22 mouse cellular contexts compared by ENCODE assay signal in the genomic region with DNA sequence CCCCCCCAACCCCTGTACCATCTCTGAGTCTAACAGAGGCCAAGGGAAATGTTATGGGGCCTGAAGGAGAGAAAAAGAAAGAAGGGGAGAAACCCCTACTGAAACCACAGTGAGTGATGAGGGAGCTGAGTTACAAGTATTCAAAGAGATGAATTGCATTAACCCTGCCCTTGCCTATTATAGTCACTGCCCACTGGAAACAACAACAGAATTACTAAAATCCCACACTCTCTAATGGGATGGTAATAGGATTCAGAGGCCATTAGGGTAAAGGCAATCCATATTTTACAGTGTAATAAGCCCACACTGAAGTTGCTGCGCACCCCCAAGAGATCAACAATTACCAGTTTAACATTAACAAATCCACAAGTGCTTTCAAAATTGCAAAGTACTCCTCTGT.
A peak's percentile ranks its signal among the peaks of the same experiment; 100 is the strongest.
DNase-seq lines count a peak whose midpoint lies in the region; ATAC-seq and TF ChIP-seq lines count a peak whose summit lies in the region.
"Had no signal": no experiment of that assay in that cellular context is flagged by ENCODE, and none has a peak within 500 bp of the region (broad histone marks: within the 10 kb centered on the region; RNA-seq: fewer than 3 reads in every experiment).

No protein-coding gene starts in this region.

- H3K9me3 ChIP-seq in hindbrain, embryonic 11.5 days (ENCODE audit: control insufficient read depth, low read length) = no peaks in the 10 kb centered on the region
- no peaks in the 10 kb centered on the region for H3K9me3 ChIP-seq in hindbrain, postnatal 0 days (ENCODE audit: low read length)
- no peaks in the 10 kb centered on the region for H3K9me3 ChIP-seq in midbrain, embryonic 11.5 days (ENCODE audit: control insufficient read depth, low read length)
- no peaks in the 10 kb centered on the region for H3K9me3 ChIP-seq in midbrain, embryonic 16.5 days (replicated peaks; ENCODE audit: control insufficient read depth, low read length, poor library complexity, severe bottlenecking)
- no peaks in the 10 kb centered on the region for H3K9me3 ChIP-seq in hindbrain, embryonic 13.5 days
- H3K9me3 ChIP-seq: forebrain, embryonic 10.5 days; forebrain, embryonic 15.5 days; heart, embryonic 12.5 days; heart, embryonic 15.5 days had no signal

- 67% methylated on average over 1 of the region's 1 CpGs for WGBS in hindbrain, embryonic 11.5 days
- 80% methylated on average over 1 of the region's 1 CpGs for WGBS in hindbrain, postnatal 0 days
- 86% methylated on average over 1 of the region's 1 CpGs for WGBS in midbrain, embryonic 11.5 days
- WGBS in midbrain, embryonic 16.5 days = 69% methylated on average over 1 of the region's 1 CpGs
- 48% methylated on average over 1 of the region's 1 CpGs for WGBS in hindbrain, embryonic 13.5 days

- no peak overlapping the region for H3K9ac ChIP-seq in hindbrain, embryonic 11.5 days (ENCODE audit: low read depth, low read length)
- H3K9ac ChIP-seq in hindbrain, postnatal 0 days (replicated peaks; ENCODE audit: low read length) = no peak overlapping the region
- H3K9ac ChIP-seq in midbrain, embryonic 11.5 days (ENCODE audit: low read length) = no peak overlapping the region
- H3K9ac ChIP-seq in midbrain, embryonic 16.5 days (ENCODE audit: low read depth, low read length) = no peak overlapping the region
- H3K9ac ChIP-seq in hindbrain, embryonic 13.5 days = no peak overlapping the region
- H3K9ac ChIP-seq: forebrain, embryonic 15.5 days; heart, embryonic 12.5 days; heart, embryonic 15.5 days had no signal

- no peak overlapping the region for H3K4me2 ChIP-seq in hindbrain, embryonic 11.5 days (replicated peaks; ENCODE audit: low read depth, low read length)
- no peak overlapping the region for H3K4me2 ChIP-seq in hindbrain, postnatal 0 days (ENCODE audit: low read depth, low read length)
- H3K4me2 ChIP-seq in midbrain, embryonic 11.5 days = no peak overlapping the region
- H3K4me2 ChIP-seq in midbrain, embryonic 16.5 days (ENCODE audit: low read length) = no peak overlapping the region
- H3K4me2 ChIP-seq in hindbrain, embryonic 13.5 days = no peak overlapping the region
- H3K4me2 ChIP-seq: forebrain, embryonic 15.5 days; heart, embryonic 12.5 days; heart, embryonic 15.5 days had no signal

- no peak for TF ChIP-seq POLR2A in brain, embryonic 14.5 days (IDR thresholded peaks at IDR 0.05; ENCODE audit: borderline replicate concordance, extremely low read depth, insufficient read depth, insufficient read length, poor library complexity, severe bottlenecking)

- DNase-seq in hindbrain, embryonic 11.5 days (ENCODE audit: low spot score) = no peak
- no peak for DNase-seq in hindbrain, postnatal 0 days (ENCODE audit: low spot score)
- DNase-seq in midbrain, embryonic 11.5 days (ENCODE audit: low spot score, missing footprints) = no peak
- peak; percentile 42 for DNase-seq in brain, embryonic 14.5 days (ENCODE audit: low read depth)
- no peak for DNase-seq in adrenal gland, postnatal 14 days
- DNase-seq: adrenal gland, adult 2 months; adrenal gland, postnatal 25 days; cerebellum, adult 18-20 months; cerebellum, adult 9-10 months; cerebellum, postnatal 14 days; gastrocnemius, postnatal 25 days; heart, adult 18-20 months; heart, postnatal 10 days; heart, postnatal 36 days had no signal

- no peaks in the 10 kb centered on the region for H3K27me3 ChIP-seq in hindbrain, embryonic 11.5 days (ENCODE audit: control insufficient read depth, insufficient read depth, low read length)
- H3K27me3 ChIP-seq in hindbrain, postnatal 0 days (ENCODE audit: insufficient read depth, low read length) = no peaks in the 10 kb centered on the region
- H3K27me3 ChIP-seq in midbrain, embryonic 11.5 days (ENCODE audit: control insufficient read depth, insufficient read depth, low read length) = no peaks in the 10 kb centered on the region
- H3K27me3 ChIP-seq in midbrain, embryonic 16.5 days (ENCODE audit: control insufficient read depth, insufficient read depth, low read depth, low read length) = no peaks in the 10 kb centered on the region
- no peaks in the 10 kb centered on the region for H3K27me3 ChIP-seq in hindbrain, embryonic 13.5 days
- H3K27me3 ChIP-seq: forebrain, embryonic 15.5 days; heart, embryonic 12.5 days; heart, embryonic 15.5 days had no signal

- 0 out of 2 replicates have a peak, but pooled peaks cover 4% of the 10 kb centered on the region for H3K4me1 ChIP-seq in hindbrain, embryonic 11.5 days (replicated peaks; ENCODE audit: control insufficient read depth, insufficient read depth, low read length)
- no peaks in the 10 kb centered on the region for H3K4me1 ChIP-seq in hindbrain, postnatal 0 days (ENCODE audit: insufficient read depth, low read length)
- peaks cover 12% of the 10 kb centered on the region for H3K4me1 ChIP-seq in midbrain, embryonic 11.5 days (ENCODE audit: control insufficient read depth, insufficient read depth, low read length)
- H3K4me1 ChIP-seq in midbrain, embryonic 16.5 days (ENCODE audit: control insufficient read depth, insufficient read depth, low read length) = peaks cover 12% of the 10 kb centered on the region
- H3K4me1 ChIP-seq in hindbrain, embryonic 13.5 days (replicated peaks) = peaks cover 12% of the 10 kb centered on the region
- H3K4me1 ChIP-seq: heart, embryonic 15.5 days had no signal

- TF ChIP-seq CTCF in hindbrain, postnatal 0 days (IDR thresholded peaks at IDR 0.05; ENCODE audit: low read depth) = no peak
- TF ChIP-seq CTCF in brain, embryonic 14.5 days (IDR thresholded peaks at IDR 0.05; ENCODE audit: borderline replicate concordance, extremely low read depth, insufficient read depth, insufficient read length) = no peak

- 0 out of 2 replicates have a peak overlapping the region, but pooled peaks have one; percentile 12 for H3K27ac ChIP-seq in hindbrain, embryonic 11.5 days (ENCODE audit: low read depth, low read length)
- no peak overlapping the region for H3K27ac ChIP-seq in hindbrain, postnatal 0 days
- H3K27ac ChIP-seq in midbrain, embryonic 11.5 days (ENCODE audit: low read depth, low read length) = no peak overlapping the region
- H3K27ac ChIP-seq in midbrain, embryonic 16.5 days (ENCODE audit: low read length) = no peak overlapping the region
- H3K27ac ChIP-seq in hindbrain, embryonic 13.5 days = peak overlapping the region; percentile 18; the same call in 1 of the 2 replicates
- H3K27ac ChIP-seq: forebrain, embryonic 10.5 days; forebrain, embryonic 15.5 days; heart, embryonic 15.5 days had no signal

- no peak overlapping the region for H3K4me3 ChIP-seq in hindbrain, embryonic 11.5 days (ENCODE audit: low read depth, low read length)
- no peak overlapping the region for H3K4me3 ChIP-seq in hindbrain, postnatal 0 days (ENCODE audit: low read length)
- H3K4me3 ChIP-seq in midbrain, embryonic 11.5 days (ENCODE audit: low read depth, low read length) = no peak overlapping the region
- no peak overlapping the region for H3K4me3 ChIP-seq in midbrain, embryonic 16.5 days (ENCODE audit: low read depth, low read length)
- H3K4me3 ChIP-seq in hindbrain, embryonic 13.5 days = no peak overlapping the region
- H3K4me3 ChIP-seq: forebrain, embryonic 10.5 days; forebrain, embryonic 15.5 days; heart, embryonic 12.5 days; heart, embryonic 15.5 days had no signal

- H3K36me3 ChIP-seq in hindbrain, embryonic 11.5 days (ENCODE audit: control insufficient read depth, insufficient read depth, low read length) = no peaks in the 10 kb centered on the region
- H3K36me3 ChIP-seq in hindbrain, postnatal 0 days (ENCODE audit: insufficient read depth, low read length) = no peaks in the 10 kb centered on the region
- no peaks in the 10 kb centered on the region for H3K36me3 ChIP-seq in midbrain, embryonic 11.5 days (ENCODE audit: control insufficient read depth, insufficient read depth, low read length)
- no peaks in the 10 kb centered on the region for H3K36me3 ChIP-seq in midbrain, embryonic 16.5 days (ENCODE audit: control insufficient read depth, insufficient read depth, low read length)
- H3K36me3 ChIP-seq in hindbrain, embryonic 13.5 days = no peaks in the 10 kb centered on the region
- H3K36me3 ChIP-seq: forebrain, embryonic 10.5 days; forebrain, embryonic 15.5 days; heart, embryonic 12.5 days; heart, embryonic 15.5 days had no signal

- ATAC-seq in hindbrain, embryonic 11.5 days (ENCODE audit: low FRiP score) = peak; percentile 60
- no peak for ATAC-seq in hindbrain, postnatal 0 days
- ATAC-seq in midbrain, embryonic 11.5 days (ENCODE audit: low FRiP score) = peak; percentile 57; the same call in 1 of the 2 replicates
- ATAC-seq in midbrain, embryonic 16.5 days = no peak
- no peak for ATAC-seq in hindbrain, embryonic 13.5 days (ENCODE audit: low FRiP score)
- ATAC-seq: CD4-positive, CD25-positive, alpha-beta regulatory T cell, adult 4 months; forebrain, embryonic 15.5 days; intestine, postnatal 0 days had no signal

Comparison
In these comparisons a context has a peak if more than half of its experiments do, and no peak if none do; other contexts are left out.
1. ATAC-seq: peak in hindbrain, embryonic 11.5 days (single experiment) and midbrain, embryonic 11.5 days (single experiment); none in hindbrain, postnatal 0 days (single experiment), midbrain, embryonic 16.5 days (single experiment) and hindbrain, embryonic 13.5 days (single experiment).
2. H3K27ac ChIP-seq: peak in hindbrain, embryonic 11.5 days (single experiment) and hindbrain, embryonic 13.5 days (single experiment); none in hindbrain, postnatal 0 days (single experiment), midbrain, embryonic 11.5 days (single experiment) and midbrain, embryonic 16.5 days (single experiment).